ENCODE assay signal across 10 mouse cellular contexts in the genomic region with DNA sequence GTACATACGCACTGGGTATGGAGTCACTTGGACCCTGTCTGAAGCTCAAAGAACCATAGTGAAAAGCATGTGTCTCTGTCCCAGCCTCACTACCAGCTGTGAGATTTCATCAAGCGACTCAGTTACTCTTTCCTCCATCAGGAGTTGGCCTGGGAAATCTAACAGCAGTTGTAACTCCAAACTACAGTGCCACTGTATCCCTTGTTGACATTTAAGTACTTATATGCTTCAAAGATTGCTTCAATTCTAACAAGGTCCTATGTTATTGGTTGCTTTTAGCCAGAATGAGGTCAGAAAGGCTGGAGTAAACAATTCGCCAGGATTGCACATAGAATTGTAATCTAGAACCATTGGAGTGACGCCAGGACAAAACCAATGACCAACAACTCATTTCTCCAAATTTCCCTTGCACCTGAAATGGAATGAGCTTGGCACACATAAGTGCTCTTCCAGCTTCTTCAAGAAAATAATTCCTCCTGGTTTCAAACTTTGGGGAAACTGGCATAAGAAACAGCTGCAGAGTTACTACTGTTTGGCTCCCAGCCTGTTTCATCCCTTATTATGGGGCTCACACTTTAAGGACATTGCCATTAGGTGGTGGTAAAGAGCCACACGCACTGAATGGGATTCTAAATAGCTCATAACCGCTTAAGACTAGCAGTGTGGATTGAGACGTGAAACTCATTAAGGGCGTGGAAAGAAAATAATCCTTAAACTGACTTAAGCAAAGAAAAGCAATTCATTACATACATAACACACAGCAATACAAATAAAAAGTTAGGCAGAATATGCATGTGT. TPM values are rescaled to one million over a fixed set of nuclear protein-coding genes. Genes with fewer than 3 reads are reported as not detected.
A peak's percentile ranks its signal among the peaks of the same experiment; 100 is the strongest.
DNase-seq lines count a peak whose midpoint lies in the region; ATAC-seq and TF ChIP-seq lines count a peak whose summit lies in the region.
"Had no signal": no experiment of that assay in that cellular context is flagged by ENCODE, and none has a peak within 500 bp of the region (broad histone marks: within the 10 kb centered on the region; RNA-seq: fewer than 3 reads in every experiment).

No protein-coding gene starts in this region.

- H3K36me3 ChIP-seq in forebrain, embryonic 14.5 days (ENCODE audit: control insufficient read depth, insufficient read depth, low read length) = no peaks in the 10 kb centered on the region
- no peaks in the 10 kb centered on the region for H3K36me3 ChIP-seq in forebrain, embryonic 13.5 days (ENCODE audit: poor library complexity, severe bottlenecking)
- no peaks in the 10 kb centered on the region for H3K36me3 ChIP-seq in liver, embryonic 14.5 days (replicated peaks; ENCODE audit: control insufficient read depth, insufficient read depth, low read depth)
- no peaks in the 10 kb centered on the region for H3K36me3 ChIP-seq in liver, embryonic 11.5 days (ENCODE audit: control insufficient read depth, insufficient read depth, low read length)
- H3K36me3 ChIP-seq in midbrain, embryonic 15.5 days (replicated peaks) = no peaks in the 10 kb centered on the region
- H3K36me3 ChIP-seq: embryonic facial prominence, embryonic 12.5 days; liver, embryonic 15.5 days had no signal

- no peak overlapping the region for H3K9ac ChIP-seq in forebrain, embryonic 14.5 days (ENCODE audit: low read length)
- no peak overlapping the region for H3K9ac ChIP-seq in forebrain, embryonic 13.5 days
- no peak overlapping the region for H3K9ac ChIP-seq in liver, embryonic 14.5 days (replicated peaks)
- H3K9ac ChIP-seq in liver, embryonic 11.5 days (ENCODE audit: low read depth, low read length) = no peak overlapping the region
- H3K9ac ChIP-seq in midbrain, embryonic 15.5 days = no peak overlapping the region
- H3K9ac ChIP-seq: embryonic facial prominence, embryonic 12.5 days; liver, embryonic 15.5 days had no signal

- TF ChIP-seq EP300 in liver, embryonic 14.5 days (IDR thresholded peaks at IDR 0.05; ENCODE audit: low read depth) = no peak

- peak; percentile 60 for DNase-seq in forebrain, embryonic 14.5 days (ENCODE audit: low spot score)
- no peak for DNase-seq in liver, embryonic 14.5 days (ENCODE audit: low read depth in 3 of 3, low spot score in 3 of 3)
- DNase-seq in liver, embryonic 11.5 days (ENCODE audit: low spot score) = no peak
- DNase-seq in embryo, embryonic 11 days = peak; percentile 39
- DNase-seq in thymus, postnatal 0 days (ENCODE audit: low spot score) = peak; percentile 3
- DNase-seq in left cerebral cortex, adult 8-10 months (ENCODE audit: low spot score in 2 of 2) = no peak

- no peak; the same call in 1 of the 2 replicates for ATAC-seq in forebrain, embryonic 14.5 days
- ATAC-seq in forebrain, embryonic 13.5 days = no peak
- no peak for ATAC-seq in liver, embryonic 14.5 days (ENCODE audit: insufficient read depth)
- no peak for ATAC-seq in liver, embryonic 11.5 days (replicated peaks; ENCODE audit: low FRiP score)
- ATAC-seq in midbrain, embryonic 15.5 days (replicated peaks) = no peak

- H3K27ac ChIP-seq in forebrain, embryonic 14.5 days (ENCODE audit: low read depth, low read length) = no peak overlapping the region
- no peak overlapping the region for H3K27ac ChIP-seq in forebrain, embryonic 13.5 days
- no peak overlapping the region for H3K27ac ChIP-seq in liver, embryonic 14.5 days
- H3K27ac ChIP-seq in liver, embryonic 11.5 days (ENCODE audit: low read depth, low read length) = no peak overlapping the region
- no peak overlapping the region for H3K27ac ChIP-seq in midbrain, embryonic 15.5 days
- H3K27ac ChIP-seq: embryonic facial prominence, embryonic 12.5 days; liver, embryonic 15.5 days had no signal

- H3K27me3 ChIP-seq in forebrain, embryonic 14.5 days (replicated peaks; ENCODE audit: control insufficient read depth, insufficient read depth, low read length) = no peaks in the 10 kb centered on the region
- H3K27me3 ChIP-seq in forebrain, embryonic 13.5 days = no peaks in the 10 kb centered on the region
- no peaks in the 10 kb centered on the region for H3K27me3 ChIP-seq in liver, embryonic 14.5 days (ENCODE audit: control insufficient read depth, insufficient read depth, low read length)
- no peaks in the 10 kb centered on the region for H3K27me3 ChIP-seq in liver, embryonic 11.5 days (replicated peaks; ENCODE audit: control insufficient read depth, insufficient read depth, low read length)
- H3K27me3 ChIP-seq in midbrain, embryonic 15.5 days (replicated peaks) = no peaks in the 10 kb centered on the region
- H3K27me3 ChIP-seq: embryonic facial prominence, embryonic 12.5 days; liver, embryonic 15.5 days had no signal

- WGBS in forebrain, embryonic 14.5 days = 58% methylated on average over 8 of the region's 8 CpGs
- 62% methylated on average over 8 of the region's 8 CpGs for WGBS in forebrain, embryonic 13.5 days
- 46% methylated on average over 8 of the region's 8 CpGs for WGBS in liver, embryonic 14.5 days (ENCODE audit: insufficient replicate concordance)
- WGBS in liver, embryonic 11.5 days = 56% methylated on average over 8 of the region's 8 CpGs
- 58% methylated on average over 8 of the region's 8 CpGs for WGBS in midbrain, embryonic 15.5 days

- H3K4me1 ChIP-seq in forebrain, embryonic 14.5 days (ENCODE audit: control insufficient read depth, insufficient read depth, low read length) = no peaks in the 10 kb centered on the region
- H3K4me1 ChIP-seq in forebrain, embryonic 13.5 days = 0 out of 2 replicates have a peak, but pooled peaks cover 12% of the 10 kb centered on the region
- no peaks in the 10 kb centered on the region for H3K4me1 ChIP-seq in liver, embryonic 14.5 days (replicated peaks; ENCODE audit: control insufficient read depth in 2 of 2, insufficient read depth in 2 of 2, low read length in 1 of 2)
- H3K4me1 ChIP-seq in liver, embryonic 11.5 days (replicated peaks; ENCODE audit: control insufficient read depth, insufficient read depth, low read length) = no peaks in the 10 kb centered on the region
- H3K4me1 ChIP-seq in midbrain, embryonic 15.5 days = no peaks in the 10 kb centered on the region
- H3K4me1 ChIP-seq: embryonic facial prominence, embryonic 12.5 days; liver, embryonic 15.5 days had no signal

- peak; percentile 23; the same call in 1 of the 2 replicates for TF ChIP-seq CTCF in liver, embryonic 14.5 days (IDR thresholded peaks at IDR 0.05; ENCODE audit: low read depth)

- H3K4me2 ChIP-seq in forebrain, embryonic 14.5 days (ENCODE audit: low read length) = no peak overlapping the region
- H3K4me2 ChIP-seq in forebrain, embryonic 13.5 days = no peak overlapping the region
- H3K4me2 ChIP-seq in liver, embryonic 14.5 days (ENCODE audit: low read depth) = no peak overlapping the region
- no peak overlapping the region for H3K4me2 ChIP-seq in liver, embryonic 11.5 days
- H3K4me2 ChIP-seq in midbrain, embryonic 15.5 days = no peak overlapping the region
- H3K4me2 ChIP-seq: embryonic facial prominence, embryonic 12.5 days; liver, embryonic 15.5 days had no signal

- H3K9me3 ChIP-seq in forebrain, embryonic 14.5 days (replicated peaks; ENCODE audit: control insufficient read depth, low read length) = no peaks in the 10 kb centered on the region
- H3K9me3 ChIP-seq in forebrain, embryonic 13.5 days (replicated peaks) = no peaks in the 10 kb centered on the region
- H3K9me3 ChIP-seq in liver, embryonic 14.5 days (ENCODE audit: control insufficient read depth, low read length) = no peaks in the 10 kb centered on the region
- no peaks in the 10 kb centered on the region for H3K9me3 ChIP-seq in liver, embryonic 11.5 days (ENCODE audit: control insufficient read depth, low read length)
- no peaks in the 10 kb centered on the region for H3K9me3 ChIP-seq in midbrain, embryonic 15.5 days
- H3K9me3 ChIP-seq: embryonic facial prominence, embryonic 12.5 days; liver, embryonic 15.5 days had no signal

- H3K4me3 ChIP-seq in forebrain, embryonic 14.5 days (ENCODE audit: low read depth, low read length) = no peak overlapping the region
- H3K4me3 ChIP-seq in forebrain, embryonic 13.5 days = no peak overlapping the region
- H3K4me3 ChIP-seq in liver, embryonic 14.5 days (ENCODE audit: insufficient read depth in 1 of 2, low read depth in 2 of 2, low read length in 2 of 2) = no peak overlapping the region
- H3K4me3 ChIP-seq in liver, embryonic 11.5 days (ENCODE audit: low read depth, low read length) = no peak overlapping the region
- H3K4me3 ChIP-seq in midbrain, embryonic 15.5 days = no peak overlapping the region
- H3K4me3 ChIP-seq: embryonic facial prominence, embryonic 12.5 days; liver, embryonic 15.5 days had no signal

RNA-seq across cellular contexts. Expression of gene Galnt14, which starts 13.8 kb away (rescaled TPM):
- 7.1 and 9.4 TPM in 2 replicates for polyA plus RNA-seq in forebrain, embryonic 14.5 days (2014; fragmentation: Nextera tagmentation; extraction: Ambion mirVana)
- polyA plus RNA-seq in forebrain, embryonic 13.5 days (2015; fragmentation: Nextera tagmentation; extraction: Ambion mirVana) = 6.4 and 8.8 TPM in 2 replicates
- polyA plus RNA-seq in liver, embryonic 14.5 days (2012; rRNA removed) = 0.03 and 0.09 TPM in 2 replicates
- polyA plus RNA-seq in liver, embryonic 14.5 days (2014; fragmentation: Nextera tagmentation; extraction: Ambion mirVana) = 0.08 TPM in 1 of 2 replicates, not detected in the other
- polyA plus RNA-seq in liver, embryonic 11.5 days (2014; fragmentation: Nextera tagmentation; extraction: Ambion mirVana) = 0.84 and 1.4 TPM in 2 replicates
- polyA plus RNA-seq in thymus, postnatal 0 days (2015; fragmentation: Nextera tagmentation; extraction: Ambion mirVana) = 0.65 and 0.67 TPM in 2 replicates
- 10 to 100 TPM; 20.9 to 25.0 (median 22.4) TPM for total RNA-seq in left cerebral cortex, adult 8-10 months (2022)
- polyA plus RNA-seq in midbrain, embryonic 15.5 days (2015; fragmentation: Nextera tagmentation; extraction: Ambion mirVana) = 21.7 and 23.7 TPM in 2 replicates

Comparison
In these comparisons a context has a peak if more than half of its experiments do, and no peak if none do; other contexts are left out.
1. DNase-seq: peak in forebrain, embryonic 14.5 days (single experiment), embryo, embryonic 11 days (single experiment) and thymus, postnatal 0 days (single experiment); none in liver, embryonic 14.5 days (0 of 3), liver, embryonic 11.5 days (single experiment) and left cerebral cortex, adult 8-10 months (0 of 2).